In the genomic region with DNA sequence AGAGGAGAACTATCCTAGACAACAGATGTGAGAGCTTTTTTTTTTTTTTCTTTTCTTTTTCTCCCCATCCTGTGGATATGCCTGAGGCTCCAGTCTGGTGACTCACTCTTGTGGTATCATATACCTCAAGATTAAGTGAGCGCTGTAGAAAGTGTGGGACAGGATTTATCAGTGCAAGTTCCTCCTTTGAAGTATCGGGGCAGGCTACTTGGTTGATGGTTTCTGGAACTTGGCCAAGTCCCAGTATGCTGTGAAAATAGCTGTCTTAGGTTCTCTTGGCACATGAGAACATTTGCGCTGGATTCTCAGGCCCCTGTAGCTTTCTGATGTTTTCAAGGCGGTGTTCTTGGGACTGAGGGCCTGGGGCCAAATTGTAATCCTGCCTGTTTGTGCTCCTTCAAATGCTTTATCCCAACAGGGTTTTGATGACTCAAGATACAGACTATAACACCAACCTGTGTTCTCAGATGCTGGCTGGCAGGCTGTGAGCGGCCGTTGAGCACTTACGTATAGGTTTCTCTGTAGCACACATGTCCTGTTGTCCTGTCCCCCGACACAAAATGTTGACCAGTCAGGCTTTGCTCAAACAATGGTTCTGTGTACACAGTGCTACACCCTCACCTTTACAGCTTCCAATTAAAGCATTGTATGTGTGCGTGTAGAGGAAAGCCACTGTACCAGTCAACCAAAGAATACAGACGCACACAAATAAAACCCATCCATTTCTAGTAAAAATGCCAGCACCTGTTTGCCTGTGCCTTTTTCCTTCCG, we compare ENCODE assay signal across 9 mouse cellular contexts.
DNase-seq lines count a peak whose midpoint lies in the region; ATAC-seq and TF ChIP-seq lines count a peak whose summit lies in the region.
"Had no signal": no experiment of that assay in that cellular context is flagged by ENCODE, and none has a peak within 500 bp of the region (broad histone marks: within the 10 kb centered on the region; RNA-seq: fewer than 3 reads in every experiment).

No protein-coding gene starts in this region.

- no peak for TF ChIP-seq POLR2A in limb, embryonic 14.5 days (IDR thresholded peaks at IDR 0.05; ENCODE audit: borderline replicate concordance, extremely low read depth, insufficient read depth, insufficient read length)

- peak; percentile 58 for DNase-seq in hindbrain, embryonic 14.5 days (ENCODE audit: low spot score)
- DNase-seq in hindbrain, embryonic 10.5 days (ENCODE audit: low spot score): no peak
- peak; percentile 95 for DNase-seq in 416B (ENCODE audit: low read depth)
- peak; percentile 74 for DNase-seq in NIH3T3 (ENCODE audit: low read depth)
- DNase-seq in limb, embryonic 14.5 days (ENCODE audit: low spot score): peak; percentile 82
- DNase-seq in c-Kit-positive CD71-positive TER-119-positive erythroid progenitor cells, embryonic 14.5 days (ENCODE audit: low spot score): no peak
- DNase-seq in kidney, postnatal 14 days: no peak

- H3K27me3 ChIP-seq in hindbrain, embryonic 14.5 days (ENCODE audit: control insufficient read depth, insufficient read depth, low read length): no peaks in the 10 kb centered on the region
- no peaks in the 10 kb centered on the region for H3K27me3 ChIP-seq in hindbrain, embryonic 10.5 days (ENCODE audit: insufficient read depth, poor library complexity, severe bottlenecking)
- no peaks in the 10 kb centered on the region for H3K27me3 ChIP-seq in limb, embryonic 14.5 days (ENCODE audit: control insufficient read depth, insufficient read depth, low read length)
- H3K27me3 ChIP-seq: neural tube, embryonic 13.5 days had no signal

- ATAC-seq in hindbrain, embryonic 14.5 days (ENCODE audit: low FRiP score): no peak
- peak; percentile 71 for ATAC-seq in limb, embryonic 14.5 days (ENCODE audit: low FRiP score, low read depth)
- ATAC-seq: activated CD4-positive, CD25-positive, alpha-beta regulatory T cell, adult 4 months had no signal

- no peak overlapping the region for H3K9ac ChIP-seq in hindbrain, embryonic 14.5 days
- no peak overlapping the region for H3K9ac ChIP-seq in limb, embryonic 14.5 days (ENCODE audit: low read depth, low read length, severe bottlenecking)
- H3K9ac ChIP-seq: neural tube, embryonic 13.5 days had no signal

- 70% methylated on average over 11 of the region's 11 CpGs for WGBS in hindbrain, embryonic 14.5 days
- 92% methylated on average over 11 of the region's 11 CpGs for WGBS in hindbrain, embryonic 10.5 days
- 43% methylated on average over 11 of the region's 11 CpGs for WGBS in limb, embryonic 14.5 days

- H3K4me3 ChIP-seq in hindbrain, embryonic 14.5 days (replicated peaks; ENCODE audit: low read length): no peak overlapping the region
- no peak overlapping the region for H3K4me3 ChIP-seq in hindbrain, embryonic 10.5 days
- H3K4me3 ChIP-seq in limb, embryonic 14.5 days (replicated peaks; ENCODE audit: low read length): no peak overlapping the region
- H3K4me3 ChIP-seq: neural tube, embryonic 13.5 days had no signal

- H3K36me3 ChIP-seq in hindbrain, embryonic 14.5 days (replicated peaks; ENCODE audit: control insufficient read depth, insufficient read depth): no peaks in the 10 kb centered on the region
- H3K36me3 ChIP-seq in hindbrain, embryonic 10.5 days: no peaks in the 10 kb centered on the region
- no peaks in the 10 kb centered on the region for H3K36me3 ChIP-seq in limb, embryonic 14.5 days (ENCODE audit: control insufficient read depth, insufficient read depth, low read length)
- H3K36me3 ChIP-seq: neural tube, embryonic 13.5 days had no signal

- H3K9me3 ChIP-seq in hindbrain, embryonic 14.5 days (ENCODE audit: control insufficient read depth, low read length): no peaks in the 10 kb centered on the region
- no peaks in the 10 kb centered on the region for H3K9me3 ChIP-seq in hindbrain, embryonic 10.5 days
- H3K9me3 ChIP-seq in limb, embryonic 14.5 days (ENCODE audit: control insufficient read depth, low read length): no peaks in the 10 kb centered on the region
- H3K9me3 ChIP-seq: neural tube, embryonic 13.5 days had no signal

- peaks cover 5% of the 10 kb centered on the region; the same call in 1 of the 2 replicates for H3K4me1 ChIP-seq in hindbrain, embryonic 14.5 days (replicated peaks; ENCODE audit: control insufficient read depth, insufficient read depth, low read length)
- peaks cover 25% of the 10 kb centered on the region for H3K4me1 ChIP-seq in hindbrain, embryonic 10.5 days (replicated peaks)
- H3K4me1 ChIP-seq in limb, embryonic 14.5 days (ENCODE audit: control insufficient read depth, insufficient read depth, low read length): peaks cover 10% of the 10 kb centered on the region

- H3K27ac ChIP-seq in hindbrain, embryonic 14.5 days: no peak overlapping the region; the same call in 1 of the 2 replicates
- no peak overlapping the region for H3K27ac ChIP-seq in hindbrain, embryonic 10.5 days
- H3K27ac ChIP-seq in limb, embryonic 14.5 days (replicated peaks; ENCODE audit: low read depth, low read length): no peak overlapping the region
- H3K27ac ChIP-seq: neural tube, embryonic 13.5 days had no signal

- H3K4me2 ChIP-seq in hindbrain, embryonic 14.5 days (replicated peaks): no peak overlapping the region
- H3K4me2 ChIP-seq in limb, embryonic 14.5 days (replicated peaks; ENCODE audit: low read depth, low read length, severe bottlenecking): no peak overlapping the region
- H3K4me2 ChIP-seq: neural tube, embryonic 13.5 days had no signal

Comparison
In these comparisons a context has a peak if more than half of its experiments do, and no peak if none do; other contexts are left out.
1. DNase-seq: peak in hindbrain, embryonic 14.5 days (single experiment), 416B (single experiment), NIH3T3 (single experiment) and limb, embryonic 14.5 days (single experiment); none in hindbrain, embryonic 10.5 days (single experiment), c-Kit-positive CD71-positive TER-119-positive erythroid progenitor cells, embryonic 14.5 days (single experiment) and kidney, postnatal 14 days (single experiment).